Mouse (Mus musculus) liver, adult 2 months (tissue): ENCODE measurements around the gene Fbn1. TPM values are rescaled to one million over a fixed set of nuclear protein-coding genes. Genes with fewer than 3 reads are reported as not detected.

Source experiments
- DNase-seq: peaks from one replicate; pipeline ENCODE4 v3.0.0-alpha.2; 2011; ENCODE audit warnings: low read depth, low spot score; ENCODE audit errors: extremely low read depth
- H3K27ac ChIP-seq: fragments of 200-500 bp; replicated peaks from 2 replicates; pipeline ENCODE4 v1.5.1; 2012; ENCODE audit warnings: low read depth, mild to moderate bottlenecking, control low read depth, inconsistent platforms, low read length; ENCODE audit not compliant: insufficient read depth
- H3K27me3 ChIP-seq: fragments of 200-500 bp; 2 replicates; pipeline ENCODE4 v1.6.1; 2012; ENCODE audit warnings: mild to moderate bottlenecking, moderate library complexity, low read length, inconsistent platforms; ENCODE audit not compliant: control insufficient read depth, insufficient read depth
- H3K36me3 ChIP-seq: fragments of 200-500 bp; 2 replicates; pipeline ENCODE4 v1.6.1; 2012; ENCODE audit warnings: low read length, inconsistent platforms; ENCODE audit not compliant: control insufficient read depth, insufficient read depth
- H3K4me1 ChIP-seq: fragments of 200-500 bp; 2 replicates; pipeline ENCODE4 v1.6.1; 2011; ENCODE audit warnings: low read length; ENCODE audit not compliant: control insufficient read depth, insufficient read depth
- H3K4me3 ChIP-seq: fragments of 200-500 bp; 2 replicates; pipeline ENCODE4 v1.5.1; 2011; ENCODE audit warnings: low read depth, mild to moderate bottlenecking, control low read depth, low read length, moderate library complexity; ENCODE audit not compliant: insufficient read depth
- H3K79me2 ChIP-seq: fragments of 200-500 bp; 2 replicates; pipeline ENCODE4 v1.6.1; 2012; ENCODE audit warnings: inconsistent platforms, mild to moderate bottlenecking, low read length, moderate library complexity; ENCODE audit not compliant: control insufficient read depth, insufficient read depth
- H3K9ac ChIP-seq: fragments of 200-500 bp; 2 replicates; pipeline ENCODE4 v1.6.1; 2012; ENCODE audit warnings: low read depth, mild to moderate bottlenecking, control low read depth, inconsistent platforms, low read length
- CTCF ChIP-seq: fragments of 200-500 bp; IDR thresholded peaks from 2 replicates; pipeline ENCODE4 v1.5.1; 2011; ENCODE audit warnings: low read depth, low read length, control low read depth
- POLR2A ChIP-seq: fragments of 200-500 bp; IDR thresholded peaks from 2 replicates; pipeline ENCODE4 v1.6.1; 2011; ENCODE audit warnings: low read length, control low read depth; ENCODE audit not compliant: insufficient read depth; ENCODE audit errors: extremely low read depth
- WGBS: fragments of 180-500 bp; shearing (Covaris S2); methylation state at CpG from one replicate; pipeline ENCODE4 v1.1.7; 2018; 5-methylcytosine and 5-hydroxymethylcytosine counted together
- polyA plus RNA-seq: library from polyadenylated mRNA; depleted of rRNA; stranded (reverse); fragments of >200 nt; gene quantifications from 2 replicates; pipeline ENCODE4 v1.2.3, GENCODE M21; 2012
- total RNA-seq: library from RNA; depleted of rRNA; stranded (reverse); fragments of >200 nt; gene quantifications from 2 replicates; pipeline ENCODE4 v1.2.3, GENCODE M21; 2014

Gene Fbn1
- total and polyA plus RNA-seq, 2 experiments, result 0.84 to 2.6 TPM

- Histone ChIP-seq H3K9ac (no peak overlapping the region), H3K36me3 (no peaks in the 10 kb centered on the region), H3K27ac (no peak overlapping the region), H3K27me3 (no peaks in the 10 kb centered on the region), H3K4me1 (no peaks in the 10 kb centered on the region), H3K79me2 (no peaks in the 10 kb centered on the region), H3K4me3 (no peak overlapping the region)
- WGBS, result 67% methylated on average over 3 of the region's 3 CpGs
- TF ChIP-seq POLR2A, result no peak
- TF ChIP-seq CTCF, result no peak
- no peak for DNase-seq
Measured at GRCm38 (mm10) chr2:125459087-125459486, 48.7 kb downstream of the Fbn1 start.

GRCm38 (mm10) chr2:125456059-125456789 lies 51.6 kb downstream of the Fbn1 start:
- H3K36me3 ChIP-seq, result no peaks in the 10 kb centered on the region

GRCm38 (mm10) chr2:125454781-125455180 lies 53.0 kb downstream of the Fbn1 start:
- H3K27me3 ChIP-seq, result no peaks in the 10 kb centered on the region
- no peak for DNase-seq
- no peaks in the 10 kb centered on the region for H3K79me2 ChIP-seq
- H3K4me3 ChIP-seq, result no peak overlapping the region
- no peak overlapping the region for H3K9ac ChIP-seq
- no peak overlapping the region for H3K27ac ChIP-seq
- H3K36me3 ChIP-seq, result no peaks in the 10 kb centered on the region
- 95% methylated on average over 5 of the region's 5 CpGs for WGBS
- H3K4me1 ChIP-seq, result no peaks in the 10 kb centered on the region
- TF ChIP-seq CTCF (no peak), POLR2A (no peak)

More at GRCm38 (mm10) chr2:125456059-125456789, 51.6 kb downstream of the Fbn1 start:
- H3K79me2 ChIP-seq, result no peaks in the 10 kb centered on the region
- no peaks in the 10 kb centered on the region for H3K27me3 ChIP-seq
- H3K4me1 ChIP-seq, result no peaks in the 10 kb centered on the region
- no peak overlapping the region for H3K9ac ChIP-seq
- no peak for DNase-seq
- TF ChIP-seq CTCF (no peak), POLR2A (no peak)
- H3K27ac ChIP-seq, result no peak overlapping the region
- 63% methylated on average over 15 of the region's 15 CpGs for WGBS
- no peak overlapping the region for H3K4me3 ChIP-seq

DNA sequence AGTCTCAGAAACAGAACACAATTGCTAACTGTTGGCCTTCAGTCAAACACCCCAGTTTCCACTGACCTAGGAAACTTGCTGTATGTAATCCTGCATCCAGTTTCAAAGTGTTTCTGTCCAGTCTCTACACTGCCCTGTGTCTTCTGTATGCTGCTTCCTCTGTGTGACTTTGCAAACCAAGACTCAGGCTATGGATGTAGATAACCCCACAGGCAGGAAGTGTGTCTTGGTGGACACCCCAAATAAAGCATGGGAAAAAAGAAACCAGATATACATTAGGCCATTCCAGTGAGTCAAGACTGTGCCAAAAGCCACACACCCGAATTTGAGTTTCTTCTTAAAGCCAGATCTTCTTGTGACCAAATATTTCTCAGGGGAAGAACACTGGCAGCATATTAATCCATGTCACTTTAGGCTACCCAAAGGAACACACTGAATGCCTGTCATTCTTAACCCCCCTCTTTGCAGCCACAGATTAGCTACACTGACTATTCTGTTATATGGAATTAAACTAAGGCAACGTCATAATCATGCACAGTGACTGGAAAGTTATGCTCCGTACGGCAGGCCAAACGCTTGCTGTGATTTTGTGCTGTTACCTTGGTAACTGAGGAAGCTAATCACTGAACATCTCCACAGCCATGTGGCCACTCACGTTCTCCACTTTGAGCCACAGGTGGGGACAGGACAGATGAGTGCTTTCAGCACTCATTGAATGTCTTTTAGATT lies 55.3 kb downstream of the Fbn1 start:
- Histone ChIP-seq H3K79me2 (no peaks in the 10 kb centered on the region), H3K4me3 (no peak overlapping the region), H3K4me1 (no peaks in the 10 kb centered on the region), H3K27me3 (no peaks in the 10 kb centered on the region), H3K9ac (no peak overlapping the region), H3K27ac (no peak overlapping the region), H3K36me3 (no peaks in the 10 kb centered on the region)
- TF ChIP-seq CTCF (no peak), POLR2A (no peak)
- DNase-seq, result no peak
- WGBS, result 72% methylated on average over 6 of the region's 6 CpGs

DNA sequence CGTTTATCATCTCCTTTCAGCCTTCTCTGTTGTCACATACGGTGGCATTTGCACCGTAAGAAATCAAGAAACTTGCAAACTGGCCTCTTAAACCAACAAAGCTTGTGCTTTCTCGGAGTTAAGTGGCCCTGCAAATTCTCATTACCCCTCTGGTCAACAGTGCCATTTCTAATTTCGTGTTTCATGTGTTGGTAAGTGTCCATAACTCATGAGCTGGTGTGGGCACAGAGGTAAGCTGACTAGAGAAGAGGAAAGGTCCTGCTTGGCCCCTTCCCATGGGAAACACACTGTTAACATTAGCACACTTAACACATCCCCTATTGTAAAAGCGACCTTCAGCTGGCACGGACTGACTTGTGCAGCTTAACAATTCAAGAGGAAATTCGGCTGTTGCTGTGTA lies 58.4 kb downstream of the Fbn1 start:
- no peak for TF ChIP-seq CTCF
- TF ChIP-seq POLR2A, result no peak
- no peak overlapping the region for H3K9ac ChIP-seq

GRCm38 (mm10) chr2:125448881-125449280 lies 58.9 kb downstream of the Fbn1 start:
- no peaks in the 10 kb centered on the region for H3K27me3 ChIP-seq
- no peak overlapping the region for H3K4me3 ChIP-seq
- peak; percentile 21 for DNase-seq
- no peak overlapping the region for H3K27ac ChIP-seq
- H3K4me1 ChIP-seq, result no peaks in the 10 kb centered on the region
- H3K36me3 ChIP-seq, result no peaks in the 10 kb centered on the region
- WGBS, result 80% methylated on average over 6 of the region's 6 CpGs
- H3K9ac ChIP-seq, result no peak overlapping the region
- no peaks in the 10 kb centered on the region for H3K79me2 ChIP-seq
- TF ChIP-seq POLR2A (no peak), CTCF (no peak)

More for the DNA sequence above, 58.4 kb downstream of the Fbn1 start:
- Histone ChIP-seq H3K36me3 (no peaks in the 10 kb centered on the region), H3K27me3 (no peaks in the 10 kb centered on the region), H3K79me2 (no peaks in the 10 kb centered on the region), H3K4me3 (no peak overlapping the region), H3K4me1 (no peaks in the 10 kb centered on the region), H3K27ac (no peak overlapping the region)
- no peak for DNase-seq
- WGBS, result 66% methylated on average over 8 of the region's 8 CpGs
